Mouse (Mus musculus) forebrain, embryonic 15.5 days (tissue): ENCODE measurements around the gene Fbxl17. TPM values are rescaled to one million over a fixed set of nuclear protein-coding genes. Genes with fewer than 3 reads are reported as not detected.
A peak's percentile ranks its signal among the peaks of the same experiment; 100 is the strongest.

Experiments used
- ATAC-seq: fragments of 200-750 bp; cut with Nextera tagmentation; replicated peaks from 2 replicates; pipeline ENCODE4 v1.8.0; 2017; ENCODE audit warnings: mild to moderate bottlenecking, moderate TSS enrichment, moderate library complexity
- H3K27ac ChIP-seq: fragments of 300-500 bp; sonication (generic); replicated peaks from 2 replicates; pipeline ENCODE4 v1.5.1; 2015; ENCODE audit warnings: mild to moderate bottlenecking, inconsistent platforms
- H3K27me3 ChIP-seq: fragments of 300-500 bp; sonication (generic); 2 replicates; pipeline ENCODE4 v1.6.1; 2015; ENCODE audit warnings: inconsistent platforms
- H3K36me3 ChIP-seq: fragments of 300-500 bp; sonication (generic); 2 replicates; pipeline ENCODE4 v1.6.1; 2015; ENCODE audit warnings: mild to moderate bottlenecking, inconsistent platforms
- H3K4me1 ChIP-seq: fragments of 300-500 bp; sonication (generic); 2 replicates; pipeline ENCODE4 v1.6.1; 2015; ENCODE audit warnings: inconsistent platforms
- H3K4me2 ChIP-seq: fragments of 300-500 bp; sonication (generic); replicated peaks from 2 replicates; pipeline ENCODE4 v1.6.1; 2015; ENCODE audit warnings: mild to moderate bottlenecking, inconsistent platforms
- H3K4me3 ChIP-seq: fragments of 300-500 bp; sonication (generic); 2 replicates; pipeline ENCODE4 v1.5.1; 2015; ENCODE audit warnings: mild to moderate bottlenecking, inconsistent platforms
- H3K9ac ChIP-seq: fragments of 300-500 bp; sonication (generic); replicated peaks from 2 replicates; pipeline ENCODE4 v1.6.1; 2015; ENCODE audit warnings: mild to moderate bottlenecking, inconsistent platforms
- H3K9me3 ChIP-seq: fragments of 300-500 bp; sonication (generic); 2 replicates; pipeline ENCODE4 v1.6.1; 2016; ENCODE audit warnings: inconsistent platforms
- WGBS: fragments of 180-500 bp; shearing (Covaris S2); methylation state at CpG from one replicate; pipeline ENCODE4 v1.1.7; 2015; ENCODE audit warnings: mixed read lengths; 5-methylcytosine and 5-hydroxymethylcytosine counted together
- polyA plus RNA-seq: library from polyadenylated mRNA; unstranded; fragments of >200 nt; fragmentation: Nextera tagmentation; extraction: Ambion mirVana; gene quantifications from 2 replicates; pipeline ENCODE4 v1.2.1, GENCODE M21; 2015

Gene Fbxl17
- polyA plus RNA-seq, 1 experiment from 2014 or later, result 8.7 TPM

- no peak for ATAC-seq
- Histone ChIP-seq H3K4me2 (no peak overlapping the region), H3K36me3 (0 out of 2 replicates have a peak, but pooled peaks cover 3% of the 10 kb centered on the region), H3K4me1 (peaks cover 6% of the 10 kb centered on the region), H3K27ac (peak overlapping the region; percentile 44), H3K9ac (0 out of 2 replicates have a peak overlapping the region, but pooled peaks have one; percentile 10), H3K9me3 (no peaks in the 10 kb centered on the region), H3K4me3 (no peak overlapping the region), H3K27me3 (no peaks in the 10 kb centered on the region)
- 28% methylated on average over 10 of the region's 10 CpGs for WGBS
Observed at GRCm38 (mm10) chr17:63451311-63452006, 48.4 kb downstream of the Fbxl17 start.

GRCm38 (mm10) chr17:63447691-63448090 is 52.1 kb downstream of the Fbxl17 start:
- H3K36me3 ChIP-seq, result no peaks in the 10 kb centered on the region
- 85% methylated on average over 10 of the region's 10 CpGs for WGBS
- H3K4me2 ChIP-seq, result no peak overlapping the region
- no peak overlapping the region for H3K4me3 ChIP-seq
- peaks cover 6% of the 10 kb centered on the region for H3K4me1 ChIP-seq
- no peak overlapping the region for H3K9ac ChIP-seq
- ATAC-seq, result no peak
- H3K9me3 ChIP-seq, result no peaks in the 10 kb centered on the region
- H3K27me3 ChIP-seq, result no peaks in the 10 kb centered on the region
- no peak overlapping the region for H3K27ac ChIP-seq

- H3K4me2 ChIP-seq, result no peak overlapping the region
- WGBS, result 64% methylated on average over 10 of the region's 10 CpGs
- H3K4me1 ChIP-seq, result peaks cover 6% of the 10 kb centered on the region
- no peaks in the 10 kb centered on the region for H3K9me3 ChIP-seq
- no peak overlapping the region for H3K9ac ChIP-seq
- no peaks in the 10 kb centered on the region for H3K36me3 ChIP-seq
- no peak for ATAC-seq
- no peak overlapping the region for H3K27ac ChIP-seq
- H3K4me3 ChIP-seq, result no peak overlapping the region
- no peaks in the 10 kb centered on the region for H3K27me3 ChIP-seq
Observed at GRCm38 (mm10) chr17:63446971-63447679, 52.7 kb downstream of the Fbxl17 start.

GRCm38 (mm10) chr17:63445212-63445611 is 54.6 kb downstream of the Fbxl17 start:
- H3K36me3 ChIP-seq, result no peaks in the 10 kb centered on the region
- no peak overlapping the region for H3K9ac ChIP-seq
- no peak for ATAC-seq
- no peaks in the 10 kb centered on the region for H3K27me3 ChIP-seq
- H3K4me3 ChIP-seq, result no peak overlapping the region
- H3K4me1 ChIP-seq, result no peaks in the 10 kb centered on the region
- 60% methylated on average over 4 of the region's 4 CpGs for WGBS
- no peak overlapping the region for H3K27ac ChIP-seq
- no peaks in the 10 kb centered on the region for H3K9me3 ChIP-seq
- H3K4me2 ChIP-seq, result no peak overlapping the region

GRCm38 (mm10) chr17:63437424-63437823 is 62.4 kb downstream of the Fbxl17 start:
- Histone ChIP-seq H3K4me1 (no peaks in the 10 kb centered on the region), H3K27ac (no peak overlapping the region), H3K9ac (no peak overlapping the region), H3K4me3 (no peak overlapping the region), H3K4me2 (no peak overlapping the region), H3K9me3 (no peaks in the 10 kb centered on the region), H3K27me3 (no peaks in the 10 kb centered on the region), H3K36me3 (no peaks in the 10 kb centered on the region)
- WGBS, result 95% methylated on average over 6 of the region's 6 CpGs
- ATAC-seq, result no peak

- whole genome bisulfite sequencing, result 48% methylated on average over 6 of the region's 6 CpGs
- no peak overlapping the region for H3K4me2 ChIP-seq
- H3K4me1 ChIP-seq, result no peaks in the 10 kb centered on the region
- H3K36me3 ChIP-seq, result no peaks in the 10 kb centered on the region
- H3K27ac ChIP-seq, result no peak overlapping the region
- no peak overlapping the region for H3K9ac ChIP-seq
- no peak for ATAC-seq
- no peak overlapping the region for H3K4me3 ChIP-seq
- H3K27me3 ChIP-seq, result no peaks in the 10 kb centered on the region
- no peaks in the 10 kb centered on the region for H3K9me3 ChIP-seq
Observed at GRCm38 (mm10) chr17:63434081-63434480, 65.7 kb downstream of the Fbxl17 start.

GRCm38 (mm10) chr17:63431650-63432049 is 68.2 kb downstream of the Fbxl17 start:
- 87% methylated on average over 7 of the region's 7 CpGs for WGBS
- H3K36me3 ChIP-seq, result no peaks in the 10 kb centered on the region
- ATAC-seq, result no peak
- no peaks in the 10 kb centered on the region for H3K4me1 ChIP-seq
- H3K9me3 ChIP-seq, result no peaks in the 10 kb centered on the region
- H3K4me3 ChIP-seq, result no peak overlapping the region
- no peak overlapping the region for H3K9ac ChIP-seq
- no peak overlapping the region for H3K27ac ChIP-seq
- no peaks in the 10 kb centered on the region for H3K27me3 ChIP-seq
- H3K4me2 ChIP-seq, result no peak overlapping the region

- ATAC-seq, result 0 out of 2 replicates have a peak, but pooled peaks have one; percentile 32
- Histone ChIP-seq H3K9me3 (no peaks in the 10 kb centered on the region), H3K36me3 (no peaks in the 10 kb centered on the region), H3K4me1 (no peaks in the 10 kb centered on the region), H3K27me3 (no peaks in the 10 kb centered on the region), H3K9ac (no peak overlapping the region), H3K27ac (no peak overlapping the region), H3K4me3 (no peak overlapping the region), H3K4me2 (no peak overlapping the region)
- 71% methylated on average over 17 of the region's 17 CpGs for WGBS
Observed at GRCm38 (mm10) chr17:63430395-63431075, 69.3 kb downstream of the Fbxl17 start.

GRCm38 (mm10) chr17:63423851-63424250 is 76.0 kb downstream of the Fbxl17 start:
- no peak for ATAC-seq
- H3K9ac ChIP-seq, result no peak overlapping the region
- no peaks in the 10 kb centered on the region for H3K4me1 ChIP-seq
- WGBS, result 68% methylated on average over 4 of the region's 4 CpGs
- H3K27ac ChIP-seq, result no peak overlapping the region
- H3K27me3 ChIP-seq, result no peaks in the 10 kb centered on the region
- H3K4me2 ChIP-seq, result no peak overlapping the region
- H3K9me3 ChIP-seq, result no peaks in the 10 kb centered on the region
- no peak overlapping the region for H3K4me3 ChIP-seq
- H3K36me3 ChIP-seq, result no peaks in the 10 kb centered on the region

- H3K9me3 ChIP-seq, result no peaks in the 10 kb centered on the region
- no peak overlapping the region for H3K4me3 ChIP-seq
- WGBS, result 96% methylated on average over 5 of the region's 5 CpGs
Observed at GRCm38 (mm10) chr17:63422685-63423084, 77.1 kb downstream of the Fbxl17 start.

GRCm38 (mm10) chr17:63421864-63422263 is 78.0 kb downstream of the Fbxl17 start:
- Histone ChIP-seq H3K9ac (no peak overlapping the region), H3K4me3 (no peak overlapping the region), H3K27ac (no peak overlapping the region), H3K36me3 (no peaks in the 10 kb centered on the region), H3K4me1 (no peaks in the 10 kb centered on the region), H3K4me2 (no peak overlapping the region), H3K27me3 (no peaks in the 10 kb centered on the region), H3K9me3 (no peaks in the 10 kb centered on the region)
- WGBS, result 80% methylated on average over 2 of the region's 2 CpGs
- no peak for ATAC-seq

More at GRCm38 (mm10) chr17:63422685-63423084, 77.1 kb downstream of the Fbxl17 start:
- H3K27me3 ChIP-seq, result no peaks in the 10 kb centered on the region
- no peak overlapping the region for H3K9ac ChIP-seq
- no peaks in the 10 kb centered on the region for H3K4me1 ChIP-seq
- H3K4me2 ChIP-seq, result no peak overlapping the region
- H3K36me3 ChIP-seq, result no peaks in the 10 kb centered on the region
- H3K27ac ChIP-seq, result no peak overlapping the region
- no peak for ATAC-seq

GRCm38 (mm10) chr17:63419503-63419902 is 80.3 kb downstream of the Fbxl17 start:
- no peak overlapping the region for H3K4me3 ChIP-seq
- H3K27me3 ChIP-seq, result no peaks in the 10 kb centered on the region
- H3K36me3 ChIP-seq, result no peaks in the 10 kb centered on the region
- 93% methylated on average over 6 of the region's 6 CpGs for WGBS
- H3K9me3 ChIP-seq, result no peaks in the 10 kb centered on the region
- no peak for ATAC-seq
- no peak overlapping the region for H3K4me2 ChIP-seq
- no peaks in the 10 kb centered on the region for H3K4me1 ChIP-seq
- H3K9ac ChIP-seq, result no peak overlapping the region
- H3K27ac ChIP-seq, result no peak overlapping the region
